Mouse (Mus musculus) bone marrow macrophage, adult 2 months (primary cell): ENCODE measurements around the gene Plcg1.

Experiments used
- CTCF ChIP-seq: IDR thresholded peaks from 2 replicates; pipeline ENCODE4 v1.5.1; 2012; ENCODE audit warnings: low read depth, mild to moderate bottlenecking, low read length, moderate library complexity
- POLR2A ChIP-seq: IDR thresholded peaks from 2 replicates; pipeline ENCODE4 v1.6.1; 2012; ENCODE audit warnings: mild to moderate bottlenecking, low read depth, low read length, borderline replicate concordance

- TF ChIP-seq POLR2A: no peak
- no peak for TF ChIP-seq CTCF
These were observed 15.5 kb downstream of the Plcg1 start for GRCm38 (mm10) chr2:160746637-160747036.
